8 mouse cellular contexts compared by ENCODE assay signal in the genomic region with DNA sequence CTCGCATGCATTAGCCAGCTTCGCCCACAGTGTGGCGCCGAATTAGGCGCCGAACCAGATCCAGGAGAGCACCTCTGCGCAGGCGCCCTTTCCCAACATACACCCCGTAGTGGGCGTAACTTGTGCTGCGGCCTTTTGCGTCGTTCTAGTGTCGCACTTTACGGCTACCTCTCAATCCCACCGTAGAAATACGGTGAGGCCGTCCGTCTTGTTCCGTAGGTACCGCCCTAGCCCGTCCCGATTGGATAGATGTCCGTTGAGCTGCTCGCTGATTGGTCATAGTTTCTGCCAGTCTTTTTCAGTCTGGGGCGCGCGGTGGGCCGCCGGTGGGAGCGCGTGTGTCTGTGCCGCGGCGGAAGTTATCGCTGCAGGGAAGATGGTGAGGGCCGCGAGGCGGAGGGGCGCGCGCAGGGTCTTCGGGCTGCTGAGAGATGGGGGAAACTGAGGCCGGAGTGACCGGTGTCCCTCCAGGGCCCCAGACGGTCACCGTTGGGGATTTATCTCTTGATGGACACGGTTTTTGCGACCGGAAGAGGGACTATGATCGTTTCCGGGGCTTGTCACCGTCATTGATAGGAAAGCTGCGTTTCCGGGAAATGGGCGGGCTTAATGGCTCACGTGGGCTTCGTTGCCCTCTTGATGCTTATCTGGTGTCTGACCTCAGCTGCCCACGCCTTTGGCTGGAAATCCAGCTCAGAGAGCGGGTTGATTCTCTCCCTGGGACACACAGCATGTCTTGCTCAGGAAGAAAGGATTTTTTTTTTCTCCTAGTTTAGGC. TPM values are rescaled to one million over a fixed set of nuclear protein-coding genes. Genes with fewer than 3 reads are reported as not detected.
DNase-seq lines count a peak whose midpoint lies in the region; ATAC-seq lines count a peak whose summit lies in the region.

A gene (plus strand): TSS at position 170 of the 778 bp plus-strand sequence.

- under 1% methylated on average over 60 of the region's 60 CpGs for whole genome bisulfite sequencing in heart, embryonic 13.5 days
- under 1% methylated on average over 60 of the region's 60 CpGs for WGBS in liver, embryonic 12.5 days (ENCODE audit: insufficient replicate concordance)
- WGBS in stomach, embryonic 15.5 days: under 1% methylated on average over 60 of the region's 60 CpGs

- H3K4me2 ChIP-seq in heart, embryonic 13.5 days: peak within 1 kb of the TSS; percentile 72
- H3K4me2 ChIP-seq in liver, embryonic 12.5 days: peak within 1 kb of the TSS; percentile 89
- peak within 1 kb of the TSS; percentile 65 for H3K4me2 ChIP-seq in stomach, embryonic 15.5 days

- ATAC-seq in heart, embryonic 13.5 days (ENCODE audit: extremely low read depth, insufficient number of reproducible peaks, low FRiP score, low TSS enrichment): peak; percentile 90
- ATAC-seq in liver, embryonic 12.5 days: peak; percentile 92
- peak; percentile 95 for ATAC-seq in stomach, embryonic 15.5 days (ENCODE audit: insufficient read depth, low FRiP score, low read depth)

- H3K36me3 ChIP-seq in heart, embryonic 13.5 days: peaks cover 19% of the 10 kb centered on the region
- peaks cover 22% of the 10 kb centered on the region for H3K36me3 ChIP-seq in liver, embryonic 12.5 days
- peaks cover 4% of the 10 kb centered on the region for H3K36me3 ChIP-seq in stomach, embryonic 15.5 days

- H3K4me3 ChIP-seq in brown adipose tissue, adult 24 weeks (ENCODE audit: insufficient read depth, low read depth, low read length): peak within 1 kb of the TSS; percentile 77
- peak within 1 kb of the TSS; percentile 74 for H3K4me3 ChIP-seq in heart, embryonic 13.5 days
- H3K4me3 ChIP-seq in liver, embryonic 12.5 days: peak within 1 kb of the TSS; percentile 69
- peak within 1 kb of the TSS; percentile 54 for H3K4me3 ChIP-seq in stomach, embryonic 15.5 days (replicated peaks)

- H3K27me3 ChIP-seq in heart, embryonic 13.5 days (replicated peaks): no peaks in the 10 kb centered on the region
- no peaks in the 10 kb centered on the region for H3K27me3 ChIP-seq in liver, embryonic 12.5 days (replicated peaks)
- H3K27me3 ChIP-seq in stomach, embryonic 15.5 days (replicated peaks): no peaks in the 10 kb centered on the region

- DNase-seq in CD4-positive, CD25-positive, alpha-beta regulatory T cell, adult 2 months (ENCODE audit: low read depth, low spot score): peak; percentile 99
- DNase-seq in fat pad, adult 2 months (ENCODE audit: extremely low read depth, low read depth, low spot score): peak; percentile 98
- peak; percentile 97 for DNase-seq in kidney, postnatal 10 days
- peak; percentile 98 to 99 for DNase-seq in natural killer cell, adult 2 months (ENCODE audit: low spot score in 2 of 2)

- no peaks in the 10 kb centered on the region for H3K9me3 ChIP-seq in heart, embryonic 13.5 days
- H3K9me3 ChIP-seq in liver, embryonic 12.5 days (replicated peaks): no peaks in the 10 kb centered on the region
- H3K9me3 ChIP-seq in stomach, embryonic 15.5 days: no peaks in the 10 kb centered on the region

- H3K4me1 ChIP-seq in brown adipose tissue, adult 24 weeks (ENCODE audit: control insufficient read depth, insufficient read depth, insufficient read length, low read length): peaks cover 11% of the 10 kb centered on the region
- H3K4me1 ChIP-seq in heart, embryonic 13.5 days: peaks cover 31% of the 10 kb centered on the region
- H3K4me1 ChIP-seq in liver, embryonic 12.5 days: peaks cover 60% of the 10 kb centered on the region
- H3K4me1 ChIP-seq in stomach, embryonic 15.5 days: peaks cover 23% of the 10 kb centered on the region

- peak within 1 kb of the TSS; percentile 97 for H3K27ac ChIP-seq in brown adipose tissue, adult 24 weeks (replicated peaks; ENCODE audit: low read depth, low read length)
- peak within 1 kb of the TSS; percentile 96 for H3K27ac ChIP-seq in heart, embryonic 13.5 days (replicated peaks)
- H3K27ac ChIP-seq in liver, embryonic 12.5 days: peak within 1 kb of the TSS; percentile 93
- peak within 1 kb of the TSS; percentile 90 for H3K27ac ChIP-seq in stomach, embryonic 15.5 days

- peak within 1 kb of the TSS; percentile 83 for H3K9ac ChIP-seq in heart, embryonic 13.5 days
- H3K9ac ChIP-seq in liver, embryonic 12.5 days: peak within 1 kb of the TSS; percentile 72
- H3K9ac ChIP-seq in stomach, embryonic 15.5 days: peak within 1 kb of the TSS; percentile 27; the same call in 1 of the 2 replicates

RNA-seq across cellular contexts. Expression of the gene that starts here (rescaled TPM):
- polyA plus RNA-seq in brown adipose tissue, adult 24 weeks (2012; ENCODE audit: insufficient read depth, insufficient read length, missing spikeins): 89.4 and 121 TPM in 2 replicates
- 269 and 297 TPM in 2 replicates for polyA plus RNA-seq in heart, embryonic 13.5 days (2015; fragmentation: Nextera tagmentation; extraction: Ambion mirVana)
- polyA plus RNA-seq in liver, embryonic 12.5 days (2016; fragmentation: Nextera tagmentation; extraction: Ambion mirVana): 266 and 269 TPM in 2 replicates
- 271 and 297 TPM in 2 replicates for polyA plus RNA-seq in stomach, embryonic 15.5 days (2015; fragmentation: Nextera tagmentation; extraction: Ambion mirVana)

Comparison
In these comparisons a context has a peak if more than half of its experiments do, and no peak if none do; other contexts are left out.
1. Peak in every context shown above with its lines: DNase-seq, ATAC-seq, H3K4me3 ChIP-seq and H3K27ac ChIP-seq.
2. H3K9ac ChIP-seq: peak in every context shown above with its lines; median percentile 83 in heart, embryonic 13.5 days; 72 in liver, embryonic 12.5 days; 27 in stomach, embryonic 15.5 days.